Mouse (Mus musculus): ENCODE data around the gene Tlcd2.
A peak's percentile ranks its signal among the peaks of the same experiment; 100 is the strongest.

Gene Tlcd2

DNA sequence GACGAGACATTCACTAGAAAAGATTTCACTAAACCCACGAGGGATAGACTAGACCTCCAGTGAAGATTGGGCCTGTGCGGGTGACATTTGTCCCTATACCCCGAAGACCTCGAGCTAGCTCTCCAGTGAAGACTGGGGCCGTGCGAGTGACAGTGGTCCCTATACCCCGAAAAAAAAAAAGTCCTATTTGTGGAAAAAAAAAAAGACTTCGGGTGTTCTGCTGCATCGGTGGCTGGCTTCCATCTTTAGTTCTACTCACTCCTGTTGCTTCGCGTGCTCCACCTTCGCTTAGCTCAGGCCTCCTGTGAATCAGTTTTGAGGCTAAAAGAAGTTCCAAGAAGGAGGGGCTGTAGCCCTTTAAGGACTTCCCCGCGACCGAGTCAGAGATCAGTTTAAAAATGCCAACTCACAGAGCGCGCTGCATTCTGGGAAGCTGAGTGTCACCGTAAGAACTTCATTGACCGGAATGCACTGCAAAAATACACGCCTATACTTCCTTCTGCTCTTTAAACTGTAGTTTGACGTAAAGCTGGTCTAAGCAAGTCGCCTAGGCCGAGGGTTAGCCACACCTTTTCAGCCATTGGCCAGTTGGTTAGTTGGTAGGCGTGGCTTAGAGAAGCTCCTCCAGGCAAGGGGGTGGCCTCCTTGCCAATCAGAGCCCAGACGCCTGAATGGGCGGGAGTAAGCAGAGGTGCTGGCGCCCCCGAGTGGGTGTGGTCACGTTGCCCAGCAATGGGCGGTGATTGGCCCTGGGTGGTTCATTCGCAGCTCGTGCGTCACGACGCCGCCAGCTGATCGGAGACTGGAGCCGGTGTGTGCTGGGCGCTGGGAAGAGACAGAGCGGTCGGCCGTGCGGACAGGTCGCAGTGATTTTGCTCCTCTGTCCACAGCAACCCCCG lies at the start of gene Tlcd2:
Tlcd2 (plus strand) TSS at position 872 of the 899 bp plus-strand sequence.
- peak; percentile 100 for DNase-seq

GRCm38 (mm10) chr11:75415096-75415495 lies 46.4 kb upstream of the Tlcd2 start:
- no peak for DNase-seq

- DNase-seq = no peak
Measured at GRCm38 (mm10) chr11:75415994-75416393, 45.5 kb upstream of the Tlcd2 start.

DNA sequence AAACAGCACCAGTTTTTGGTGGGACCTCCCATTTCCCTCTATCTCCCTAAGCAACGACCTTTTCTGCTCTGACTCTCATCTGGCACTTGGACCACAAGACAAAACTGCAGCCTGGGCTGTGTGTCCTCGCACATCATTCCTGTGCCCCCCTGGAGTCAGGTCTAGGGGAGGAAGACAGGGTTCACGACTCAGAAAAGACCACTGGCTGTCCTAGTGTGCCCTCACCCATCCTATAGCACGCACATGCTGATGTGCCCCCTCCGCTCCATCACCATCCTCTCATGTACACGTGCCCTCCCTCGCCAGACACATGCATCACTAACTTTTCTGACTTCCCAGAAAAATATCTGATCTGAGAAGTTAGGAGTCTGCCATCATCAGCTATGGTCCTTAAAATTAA lies 41.5 kb upstream of the Tlcd2 start:
- no peak for DNase-seq

- no peak for DNase-seq
Measured at GRCm38 (mm10) chr11:75420810-75421374, 40.6 kb upstream of the Tlcd2 start.

GRCm38 (mm10) chr11:75421375-75422012 lies 40.0 kb upstream of the Tlcd2 start:
- no peak for DNase-seq

DNA sequence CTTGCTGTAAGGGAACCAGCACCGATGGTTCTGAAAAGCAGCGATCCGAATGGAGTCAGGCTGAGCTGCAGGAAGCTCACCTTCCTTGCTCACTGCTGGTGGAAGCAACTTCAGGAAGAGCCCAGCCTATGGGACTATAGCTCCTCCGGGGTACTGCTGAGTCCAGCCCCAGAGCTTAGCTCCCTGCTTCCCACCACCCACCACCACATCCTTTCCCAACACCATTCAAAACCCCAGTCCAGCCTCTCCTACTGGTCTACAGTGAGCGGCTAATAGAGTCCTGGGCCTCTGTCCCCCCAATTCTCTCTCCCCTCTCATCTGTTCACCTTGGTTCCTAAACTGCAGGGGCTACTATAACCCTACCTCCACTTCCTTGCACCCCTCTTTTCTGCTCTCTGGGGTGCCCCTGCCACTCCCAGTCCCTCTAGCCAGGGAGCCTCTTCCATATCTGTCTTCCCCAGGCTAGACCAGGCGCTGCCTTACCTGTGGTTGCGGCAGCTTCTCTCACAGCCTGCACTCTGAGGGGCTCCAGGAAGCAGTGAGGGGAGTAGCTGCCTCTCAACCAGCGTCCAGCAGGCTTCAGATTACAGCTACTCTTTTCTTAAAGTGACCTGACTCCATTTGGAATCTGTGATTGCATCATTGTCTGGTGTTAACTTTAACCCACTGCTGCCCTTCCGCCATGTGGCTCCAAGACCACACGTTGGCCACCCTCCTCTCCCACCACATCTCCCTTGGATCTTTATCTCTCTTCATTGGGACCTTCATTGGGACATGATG lies 39.3 kb upstream of the Tlcd2 start, which contains the start of gene Serpinf1:
Serpinf1 (minus strand) TSS at position 689 of the 780 bp plus-strand sequence.
- DNase-seq = no peak

DNA sequence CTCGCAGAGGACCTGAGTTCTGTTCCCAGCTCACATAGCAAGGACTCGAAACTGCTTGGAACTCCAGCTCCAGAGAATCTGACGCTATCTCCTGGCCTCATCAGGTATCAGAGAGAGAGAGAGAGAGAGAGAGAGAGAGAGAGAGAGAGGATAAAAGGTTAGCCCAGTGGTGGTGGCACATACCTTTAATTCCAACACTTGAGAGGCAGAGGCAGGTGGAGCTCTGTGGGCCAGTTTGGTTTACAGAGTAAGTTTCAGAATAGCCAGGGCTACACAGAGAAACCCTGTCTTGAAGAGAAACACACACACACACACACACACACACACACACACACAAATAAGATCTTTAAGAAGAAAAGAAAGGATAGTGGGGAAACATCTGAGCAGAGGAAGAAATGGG lies 38.4 kb upstream of the Tlcd2 start:
- DNase-seq = no peak

- no peak for DNase-seq
Measured at GRCm38 (mm10) chr11:75424033-75424432, 37.5 kb upstream of the Tlcd2 start.

- no peak for DNase-seq
Measured at GRCm38 (mm10) chr11:75424459-75424858, 37.1 kb upstream of the Tlcd2 start.

DNA sequence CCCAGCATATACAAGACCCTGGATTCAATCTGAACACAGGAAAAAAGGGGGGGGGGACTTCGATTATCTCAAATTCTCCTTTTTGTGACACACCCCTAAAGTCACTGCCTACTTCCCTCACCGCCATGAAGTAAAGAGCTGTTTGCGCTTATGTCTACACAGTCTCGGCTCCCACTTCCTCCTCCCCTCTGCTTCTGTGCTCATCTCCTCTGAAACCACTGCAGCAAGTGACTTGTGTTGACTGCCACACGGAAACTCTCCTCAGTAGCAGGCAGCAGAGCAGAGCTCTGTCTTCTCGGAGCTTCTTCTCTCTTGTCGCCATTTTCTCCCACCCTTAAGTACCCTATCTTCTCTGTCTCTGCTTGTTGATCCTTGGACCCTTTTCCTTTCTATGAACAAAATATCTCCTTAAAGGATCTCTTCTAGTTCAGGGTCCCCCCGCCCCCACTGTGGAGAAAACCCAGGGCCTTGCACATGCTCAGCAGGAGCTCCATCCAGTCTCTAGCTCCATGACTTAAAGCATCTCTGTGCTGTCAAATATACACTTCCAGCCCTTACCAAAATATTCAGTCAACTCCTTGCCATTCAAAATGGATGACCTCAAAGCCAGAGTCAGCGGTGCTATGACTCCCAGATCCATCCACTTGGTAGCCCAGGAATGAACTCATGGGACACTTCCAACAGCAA lies 32.4 kb upstream of the Tlcd2 start:
- DNase-seq = no peak

- peak; percentile 72 for DNase-seq
Measured at GRCm38 (mm10) chr11:75431307-75431706, 30.2 kb upstream of the Tlcd2 start.

- DNase-seq = no peak
Measured at GRCm38 (mm10) chr11:75434138-75434537, 27.4 kb upstream of the Tlcd2 start.

DNA sequence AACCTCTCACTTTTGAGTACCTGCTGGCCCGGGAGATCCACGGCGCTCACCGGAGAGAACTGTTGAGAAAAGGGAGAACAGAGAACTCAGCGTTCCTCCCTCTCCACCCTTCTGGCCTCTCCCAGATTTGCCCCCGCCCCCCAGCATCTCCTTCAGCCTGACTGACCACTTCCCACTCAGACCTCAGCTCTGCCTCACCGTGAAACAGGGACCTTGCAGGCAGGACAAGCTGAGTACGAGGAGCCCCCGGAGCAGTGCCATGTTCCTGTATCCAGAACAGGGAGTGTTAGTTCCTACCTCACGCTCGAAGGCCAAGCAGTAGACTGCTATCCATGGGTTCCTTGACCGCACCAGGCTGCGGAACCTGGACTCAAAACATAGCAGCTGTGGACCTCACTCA lies 23.3 kb upstream of the Tlcd2 start:
- DNase-seq = no peak

- no peak for DNase-seq
Measured at GRCm38 (mm10) chr11:75438804-75439203, 22.7 kb upstream of the Tlcd2 start.

DNA sequence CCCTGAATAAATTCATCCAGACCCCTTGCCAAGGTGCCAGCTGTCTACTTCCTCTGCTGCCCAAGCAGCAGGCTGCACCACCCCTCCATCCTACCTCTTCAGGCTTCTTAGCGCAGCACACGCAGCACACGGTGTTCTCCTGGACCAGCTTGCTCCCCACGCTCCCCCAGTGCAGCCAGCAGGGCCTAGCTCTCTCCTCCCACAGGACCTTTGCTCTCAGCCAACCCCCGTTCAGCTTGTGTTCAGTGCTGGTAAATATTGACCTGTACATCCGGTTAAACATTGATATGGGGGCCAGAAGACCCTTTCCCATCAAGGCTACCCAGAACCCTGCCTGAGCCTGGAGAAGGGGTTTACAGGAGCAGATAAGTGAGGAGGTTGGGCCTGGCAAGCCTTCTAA lies 22.2 kb upstream of the Tlcd2 start, which contains the start of gene Serpinf2:
Serpinf2 (minus strand) TSS at position 229 of the 400 bp plus-strand sequence.
- no peak for DNase-seq

- DNase-seq = no peak
Measured at GRCm38 (mm10) chr11:75439951-75440350, 21.6 kb upstream of the Tlcd2 start.

DNA sequence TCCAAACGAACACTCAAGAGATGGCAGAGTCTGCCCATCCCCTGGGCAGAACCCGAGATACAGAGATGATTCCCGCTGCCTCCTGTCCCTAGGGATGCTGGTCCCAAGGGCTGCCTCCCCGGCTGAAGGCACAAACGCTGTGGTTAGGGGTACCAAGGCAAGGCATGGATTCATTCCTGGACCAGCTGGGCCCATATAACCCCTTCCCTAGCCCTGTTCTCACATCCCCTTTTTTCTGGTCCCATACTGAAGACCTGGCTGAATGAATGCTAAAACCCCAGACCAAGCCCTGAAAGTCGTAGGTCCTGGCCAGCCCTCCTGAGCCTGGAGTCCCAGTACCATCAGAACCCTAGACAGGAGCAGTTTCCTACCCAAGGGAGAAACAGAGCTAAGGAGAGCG lies 20.5 kb upstream of the Tlcd2 start:
- DNase-seq = no peak

- peak; percentile 38 for DNase-seq
Measured at GRCm38 (mm10) chr11:75441601-75442000, 19.9 kb upstream of the Tlcd2 start.

GRCm38 (mm10) chr11:75443711-75444110 lies 17.8 kb upstream of the Tlcd2 start:
- DNase-seq = no peak

- DNase-seq = no peak
Measured at GRCm38 (mm10) chr11:75448575-75448974, 12.9 kb upstream of the Tlcd2 start.

DNA sequence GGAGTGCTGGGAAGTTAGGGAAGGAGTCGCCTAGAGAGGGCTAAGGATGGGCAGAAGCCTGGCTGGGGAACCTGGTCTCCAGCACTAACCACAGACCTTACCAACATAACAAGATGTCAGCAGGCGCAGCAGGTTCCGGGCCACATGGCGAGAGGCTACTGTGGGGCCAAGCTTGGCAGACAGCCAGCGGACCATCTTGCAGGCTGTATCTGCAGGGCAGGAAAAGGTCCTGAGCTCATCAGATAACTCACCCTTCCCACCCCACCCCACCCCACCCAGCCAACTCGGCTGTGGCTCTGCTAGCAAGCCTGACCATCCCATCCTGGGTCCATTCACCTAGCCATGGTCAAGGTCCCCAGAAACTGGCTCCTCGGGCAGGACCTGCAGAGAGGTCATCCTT lies 11.8 kb upstream of the Tlcd2 start:
- DNase-seq = peak; percentile 69
